Mouse (Mus musculus): ENCODE measurements around the gene Trafd1.

The Trafd1 gene

GRCm38 (mm10) chr5:121329333-121330058, 55.9 kb downstream of the Trafd1 start:
- DNase-seq = peak; percentile 45

GRCm38 (mm10) chr5:121326079-121326805, 59.2 kb downstream of the Trafd1 start:
- no peak for DNase-seq

Measured in kidney, adult 9 months (tissue).